Mouse (Mus musculus) mesoderm, embryonic 11.5 days (tissue): ENCODE data around the gene Rfc4.
"Not testable (repeated sequence)": the region's sequence is repeated elsewhere in the genome, so short reads cannot be mapped to it uniquely, and the experiment has no call there.

Experiments used
- DNase-seq: peaks from one replicate; pipeline ENCODE4 v3.0.0-alpha.2; 2012; ENCODE audit warnings: low read depth, low spot score

Gene Rfc4

DNA sequence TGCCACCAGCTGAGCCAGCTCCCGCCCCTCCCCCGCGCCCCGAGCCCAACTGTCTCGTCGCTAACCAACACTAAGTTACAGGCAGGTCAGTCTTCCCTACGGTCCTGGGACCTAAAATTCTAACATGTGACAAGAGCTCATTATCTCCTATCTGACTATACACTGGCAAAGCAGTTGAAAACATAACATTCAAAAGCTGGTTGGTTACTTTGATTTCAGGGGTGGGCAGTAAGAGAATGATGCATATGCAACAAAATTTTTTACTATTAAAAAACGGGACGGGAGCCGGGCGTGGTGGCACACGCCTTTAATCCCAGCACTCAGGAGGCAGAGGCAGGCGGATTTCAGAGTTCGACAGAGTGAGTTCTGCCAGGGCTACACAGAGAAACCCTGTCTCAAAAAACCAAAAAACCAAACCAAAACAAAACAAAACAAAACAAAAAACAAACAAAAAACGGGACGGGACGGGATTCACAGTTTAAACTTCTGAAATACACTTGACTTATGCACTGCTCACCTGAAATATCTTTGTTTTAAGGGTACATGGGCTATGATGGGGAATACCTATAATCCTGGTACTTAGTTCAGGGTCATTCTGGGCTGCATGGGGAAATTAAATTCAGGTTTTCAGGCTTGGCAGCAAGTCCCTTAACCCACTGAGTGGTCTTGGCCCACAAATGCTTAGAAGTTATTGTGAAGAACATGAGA lies 24.3 kb downstream of the Rfc4 start:
- no peak for DNase-seq

DNA sequence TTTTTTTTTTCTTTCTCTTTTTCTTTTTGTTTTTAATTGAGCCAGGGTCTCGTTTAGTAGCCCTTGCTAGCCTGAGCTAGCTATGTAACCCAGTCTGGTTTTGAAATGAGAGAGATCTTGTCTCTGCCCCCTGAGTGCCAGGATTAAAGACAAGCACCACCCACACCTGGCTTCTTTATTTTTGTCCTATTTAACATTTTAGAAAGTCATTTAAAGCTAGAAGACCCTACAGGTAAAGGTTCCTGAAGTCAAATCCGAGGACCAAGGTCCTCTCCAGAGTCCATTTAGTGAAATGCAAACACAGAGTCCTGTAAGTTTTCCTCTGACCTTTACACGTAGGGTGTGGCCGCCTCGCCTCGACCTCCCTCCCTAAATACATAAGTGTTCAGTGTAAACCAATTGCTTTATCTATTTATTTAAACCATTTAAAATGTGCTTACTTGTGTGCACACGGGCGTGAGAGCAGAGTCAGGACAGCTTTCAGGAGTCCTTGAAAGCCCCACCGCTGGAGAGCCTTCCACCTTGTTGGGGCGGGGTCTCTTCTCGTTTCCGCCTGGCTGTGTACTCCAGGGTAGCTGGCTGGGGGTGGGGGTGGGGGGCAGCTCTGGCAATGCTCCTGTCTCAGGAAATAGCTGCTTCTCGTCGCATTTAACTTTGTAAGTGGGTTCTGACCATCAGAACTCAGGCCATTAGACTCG lies 25.0 kb downstream of the Rfc4 start:
- DNase-seq: no peak

DNA sequence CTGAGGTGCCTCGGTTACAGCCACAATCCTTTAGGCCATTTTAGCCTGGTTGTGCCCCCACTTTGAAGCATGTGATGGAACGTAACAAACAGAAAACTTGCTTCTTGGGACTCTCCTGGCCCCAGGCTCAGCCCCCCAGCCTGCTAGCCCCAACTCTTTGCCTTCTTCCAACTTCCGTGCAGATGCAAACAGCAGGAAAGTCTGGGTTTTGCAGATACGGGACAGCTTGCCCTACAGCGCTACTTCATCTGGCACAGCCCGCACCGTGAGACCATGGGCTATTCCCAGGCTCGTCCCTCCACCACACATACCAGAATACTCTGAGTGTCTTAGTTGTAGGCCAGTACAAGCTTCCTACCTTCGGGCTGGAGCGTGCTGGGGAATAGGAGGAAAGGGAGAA lies 26.9 kb downstream of the Rfc4 start:
- no peak for DNase-seq

DNA sequence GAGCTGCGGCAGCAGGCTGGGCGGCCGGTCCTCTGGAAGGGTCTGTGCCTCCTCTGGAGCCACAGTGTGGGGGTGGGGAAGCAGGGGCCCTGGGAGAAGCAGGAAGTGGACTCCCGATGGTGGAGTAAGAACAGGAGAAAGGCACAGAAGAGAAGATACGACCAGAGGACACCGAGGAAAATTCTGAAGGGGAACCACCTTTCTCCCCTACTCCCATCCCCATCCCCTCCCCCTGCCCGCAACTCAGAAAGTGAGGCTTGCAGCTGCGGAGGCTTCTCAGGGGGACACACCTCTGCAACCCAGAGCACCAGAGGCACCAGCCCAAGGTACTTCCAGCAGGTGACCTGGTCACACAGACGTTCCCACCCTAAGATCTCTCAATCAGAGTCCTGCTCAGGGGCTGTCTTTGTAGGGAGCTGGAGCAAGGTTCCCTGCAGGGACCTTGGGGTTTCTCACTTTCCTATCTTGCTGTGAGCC lies 27.4 kb downstream of the Rfc4 start:
- DNase-seq: no peak

DNA sequence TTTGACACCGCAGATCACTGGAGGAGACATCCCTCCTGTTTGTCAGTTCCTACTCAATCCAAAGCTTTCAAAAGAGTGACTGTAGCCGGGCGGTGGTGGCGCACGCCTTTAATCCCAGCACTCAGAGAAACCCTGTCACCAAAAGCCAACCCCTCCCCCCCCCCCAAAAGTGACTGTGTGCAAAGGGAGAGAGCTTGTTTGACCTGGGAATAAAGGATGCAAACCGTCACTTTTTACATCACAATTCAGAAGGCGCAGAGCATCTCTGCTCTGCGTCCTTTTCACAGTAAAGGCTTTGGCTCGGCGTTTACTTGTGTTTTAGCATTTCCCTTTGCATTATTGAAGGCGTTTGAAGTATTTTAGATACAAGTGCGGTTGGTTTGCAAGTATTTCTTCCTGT lies 27.9 kb downstream of the Rfc4 start:
- no peak for DNase-seq

DNA sequence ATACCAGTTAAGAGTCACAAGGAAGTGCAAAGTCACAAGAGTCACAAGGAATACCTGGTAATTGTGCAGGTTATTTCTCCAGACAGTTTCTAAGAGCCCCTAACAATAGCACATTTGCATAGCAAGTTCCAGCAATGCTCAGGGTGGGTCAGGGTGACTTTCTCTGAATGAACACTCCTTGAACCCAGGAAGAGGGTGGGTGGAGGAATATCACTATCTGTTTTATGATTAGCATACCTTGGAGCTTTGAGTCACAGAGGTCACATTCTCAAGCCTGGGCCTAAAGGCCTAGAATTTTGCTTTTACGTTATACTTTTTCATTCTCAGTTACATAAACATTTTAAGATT lies 29.5 kb downstream of the Rfc4 start:
- DNase-seq: not testable (repeated sequence)

DNA sequence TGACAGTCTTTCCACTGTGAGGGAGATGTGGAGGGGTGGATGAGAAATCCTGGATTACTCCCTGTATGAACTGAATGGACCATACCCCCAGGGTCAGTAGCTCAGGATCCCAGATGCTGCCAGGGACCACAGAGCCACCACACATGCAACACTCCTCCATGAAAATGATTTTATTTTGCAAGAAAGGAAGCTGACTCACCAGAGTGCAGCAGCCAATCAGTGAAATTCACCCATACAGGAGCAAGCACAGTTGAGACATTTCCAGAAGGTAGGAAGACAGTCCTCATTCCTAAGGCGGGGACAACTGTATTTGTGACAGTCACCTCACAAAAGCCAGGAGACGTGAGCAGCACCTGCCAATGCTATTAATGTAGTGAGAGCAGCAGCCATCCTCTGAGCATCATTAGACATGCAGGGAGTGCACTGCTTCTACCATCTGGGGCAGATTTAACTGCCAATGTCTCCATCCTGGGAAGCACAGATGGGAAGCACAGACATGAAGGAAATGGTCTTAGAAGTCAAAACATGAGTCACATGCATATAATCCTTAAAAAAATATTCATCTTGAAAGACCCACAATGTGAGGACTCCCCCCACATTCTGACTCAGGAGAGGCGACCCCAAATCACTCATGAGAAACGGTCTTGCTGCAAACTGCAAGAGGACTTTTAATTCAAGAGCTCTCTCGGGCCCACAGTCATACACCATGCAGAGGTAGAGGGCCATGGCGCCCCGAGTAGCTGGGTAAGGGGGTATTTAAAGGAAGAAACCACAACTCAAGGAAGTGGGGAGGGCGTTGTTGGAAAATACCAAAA lies 30.0 kb downstream of the Rfc4 start:
- DNase-seq: not testable (repeated sequence)

DNA sequence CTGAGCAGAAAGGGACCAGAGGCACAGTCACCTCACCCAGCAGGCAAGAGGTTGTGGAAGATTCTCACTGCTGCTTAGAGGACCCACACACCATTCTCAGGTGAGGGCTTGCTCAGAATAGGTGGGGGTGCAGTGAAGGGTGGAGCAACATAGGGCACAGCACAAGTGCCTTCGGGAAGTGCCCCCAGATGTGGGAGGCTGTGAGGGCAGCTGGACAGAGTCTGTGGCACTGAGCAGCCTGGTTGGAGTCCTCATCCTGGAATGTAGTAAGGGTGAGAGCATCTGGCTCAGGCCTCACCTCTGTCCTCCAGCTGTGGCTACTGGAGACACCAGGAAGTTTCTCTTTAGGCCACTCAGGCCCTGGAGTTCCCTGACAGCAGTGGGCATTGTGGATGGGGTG lies 30.7 kb downstream of the Rfc4 start:
- not testable (repeated sequence) for DNase-seq

DNA sequence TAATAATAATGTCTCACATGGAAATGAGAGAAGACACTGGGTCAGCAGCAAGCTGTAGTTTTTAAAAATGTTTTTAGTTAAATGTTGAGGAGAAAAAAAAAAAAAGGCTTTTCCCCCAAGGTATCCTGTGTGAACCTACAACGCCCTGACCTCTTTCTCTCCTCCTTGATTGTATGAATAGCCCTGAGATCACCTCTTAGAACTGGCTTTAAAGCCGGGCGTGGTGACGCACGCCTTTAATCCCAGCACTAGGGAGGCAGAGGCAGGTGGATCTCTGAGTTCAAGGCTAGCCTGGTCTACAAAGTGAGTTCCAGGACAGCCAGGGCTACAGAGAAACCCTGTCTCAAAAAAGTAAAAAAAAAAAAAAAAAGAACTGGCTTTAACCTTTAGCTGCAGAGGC lies 32.0 kb downstream of the Rfc4 start:
- not testable (repeated sequence) for DNase-seq

DNA sequence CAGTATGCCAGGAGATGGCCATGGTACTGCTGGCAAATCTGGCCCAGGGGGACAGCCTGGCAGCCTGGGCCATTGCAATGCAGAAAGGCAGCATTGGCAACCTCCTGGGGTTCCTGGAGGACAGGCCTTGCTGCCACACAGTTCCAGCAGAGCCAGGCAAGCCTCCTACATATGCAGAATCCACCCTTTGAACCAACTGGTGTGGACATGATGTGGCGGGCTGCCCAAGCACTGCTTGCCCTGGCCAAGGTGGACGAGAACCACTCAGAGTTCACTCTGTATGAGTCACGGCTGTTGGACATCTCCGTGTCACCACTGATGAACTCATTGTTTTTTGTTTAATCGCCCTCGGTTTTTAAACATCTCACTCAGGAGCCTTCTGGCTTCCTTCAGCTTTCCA lies 33.4 kb downstream of the Rfc4 start:
- DNase-seq: no peak

DNA sequence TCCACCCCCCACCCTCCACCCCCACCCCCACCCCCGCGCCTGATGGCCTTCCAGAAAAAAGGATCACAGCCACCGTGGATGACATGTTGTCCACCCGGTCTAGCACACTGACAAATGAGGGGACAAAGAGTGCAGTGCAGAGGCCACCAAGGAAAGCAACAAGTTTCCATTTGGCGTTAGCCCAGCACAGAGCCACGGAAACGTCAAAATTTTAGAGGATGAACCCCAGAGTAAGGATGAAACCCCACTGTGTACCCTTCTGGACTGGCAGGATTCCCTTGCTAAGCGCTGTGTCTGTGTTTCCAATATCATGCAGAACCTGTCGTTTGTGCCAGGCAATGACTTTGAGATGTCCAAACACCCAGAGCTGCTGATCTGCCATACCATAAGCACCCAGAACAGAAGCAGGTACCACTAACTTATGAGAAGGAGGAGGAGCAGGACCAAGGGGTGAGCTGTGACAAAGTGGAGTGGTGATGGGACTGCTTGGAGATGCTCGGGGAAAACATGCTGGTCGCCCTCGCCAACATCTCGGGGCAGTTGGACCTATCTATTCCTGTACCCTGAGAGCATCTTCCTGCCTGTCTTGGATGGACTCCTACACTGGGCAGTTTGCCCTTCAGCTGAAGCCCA lies 34.1 kb downstream of the Rfc4 start:
- no peak for DNase-seq

DNA sequence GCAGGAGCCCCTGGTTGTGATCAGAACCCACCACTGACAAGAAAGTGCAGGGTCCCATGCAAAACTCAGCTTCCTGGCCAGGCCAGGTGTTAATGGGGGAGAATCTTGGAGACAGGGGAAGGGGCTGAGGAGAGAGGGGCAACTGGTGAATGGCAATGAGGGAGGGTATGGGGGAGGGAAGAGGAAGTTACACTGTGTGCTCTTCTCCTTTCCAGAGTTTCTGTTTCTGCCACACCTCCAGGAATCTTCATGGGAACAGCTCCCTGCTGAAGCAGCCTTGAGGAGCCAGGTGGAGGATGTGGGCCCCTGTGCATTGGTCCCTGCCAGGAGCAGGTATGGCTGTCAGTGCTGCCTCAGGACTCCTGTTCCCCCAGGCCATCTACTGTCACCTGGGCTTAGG lies 36.2 kb downstream of the Rfc4 start:
- DNase-seq: not testable (repeated sequence)

DNA sequence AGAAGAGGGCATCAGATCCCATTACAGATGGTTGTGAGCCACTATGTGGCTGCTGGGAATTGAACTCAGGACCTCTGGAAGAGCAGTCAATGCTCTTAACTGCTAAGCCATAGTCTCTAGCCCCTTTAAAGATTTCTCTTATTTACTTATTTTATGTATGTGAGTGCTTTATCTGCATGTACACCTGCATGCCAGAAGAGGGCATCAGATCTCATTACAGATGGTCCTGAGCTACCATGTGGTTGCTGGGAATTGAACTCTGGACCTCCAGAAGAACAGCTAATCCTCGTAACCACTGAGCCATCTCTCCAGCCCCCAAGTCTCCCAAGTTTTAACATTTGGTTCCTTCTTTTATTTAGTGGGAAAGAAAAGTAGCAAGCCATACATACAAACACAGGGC lies 39.0 kb downstream of the Rfc4 start:
- DNase-seq: not testable (repeated sequence)

DNA sequence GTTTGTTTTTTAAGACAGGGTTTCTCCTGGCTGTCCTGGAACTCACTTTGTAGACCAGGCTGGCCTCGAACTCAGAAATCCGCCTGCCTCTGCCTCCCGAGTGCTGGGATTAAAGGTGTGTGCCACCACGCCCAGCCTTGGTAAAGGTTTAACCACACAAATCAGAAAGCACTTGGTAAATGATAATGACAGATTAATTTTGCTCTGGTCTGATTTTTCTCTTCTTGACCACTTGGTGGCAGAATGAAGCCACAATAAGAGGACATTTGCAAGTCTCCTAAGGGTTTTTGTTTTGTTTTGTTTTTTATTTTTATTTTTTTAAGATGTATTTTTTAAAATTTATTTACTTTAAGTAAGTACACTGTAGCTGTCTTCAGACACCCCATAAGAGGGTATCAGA lies 39.8 kb downstream of the Rfc4 start:
- DNase-seq: not testable (repeated sequence)

DNA sequence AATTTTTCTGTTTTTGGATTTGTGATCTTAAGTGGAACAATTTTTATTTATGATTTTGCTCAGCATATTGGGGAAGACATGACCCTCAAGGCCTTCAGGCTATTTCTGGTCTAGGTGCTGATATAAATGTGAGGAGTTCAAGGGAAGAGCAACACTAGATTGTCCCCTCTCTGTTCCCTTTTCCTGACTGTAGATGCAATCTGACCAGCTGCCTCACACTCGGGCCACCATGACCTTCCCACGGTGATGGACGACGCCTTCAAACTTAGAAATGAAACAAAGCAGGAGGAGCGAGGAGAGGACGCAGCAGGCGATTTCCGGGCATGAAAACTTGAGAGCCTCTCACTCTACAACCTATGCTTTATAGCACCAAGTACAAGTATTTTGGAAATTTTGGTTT lies 40.4 kb downstream of the Rfc4 start:
- not testable (repeated sequence) for DNase-seq

DNA sequence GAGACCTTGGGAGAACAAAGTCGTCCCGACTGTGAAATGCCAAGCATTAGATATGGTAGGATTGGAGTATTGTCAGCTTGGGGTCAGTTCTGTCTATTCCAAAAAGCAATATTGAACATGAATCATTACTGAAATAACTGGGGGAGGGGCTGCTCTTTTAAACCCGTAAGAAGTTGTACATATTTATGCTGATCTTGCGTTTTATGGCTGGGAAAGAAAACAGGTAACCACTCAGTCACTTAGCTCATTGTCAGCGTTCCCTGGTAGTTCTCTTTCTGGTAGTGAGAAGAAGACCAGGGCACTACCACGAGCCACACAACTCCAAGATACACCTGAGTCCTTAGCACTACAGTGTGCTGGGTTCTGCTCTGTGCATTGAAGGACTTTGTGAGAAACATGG lies 50.0 kb downstream of the Rfc4 start:
- not testable (repeated sequence) for DNase-seq
